Mouse (Mus musculus): ENCODE measurements around the gene C1qtnf5. TPM values are rescaled to one million over a fixed set of nuclear protein-coding genes. Genes with fewer than 3 reads are reported as not detected.

The C1qtnf5 gene
- polyA plus RNA-seq, 1 experiment from 2014 or later, result 2.9 TPM

DNA sequence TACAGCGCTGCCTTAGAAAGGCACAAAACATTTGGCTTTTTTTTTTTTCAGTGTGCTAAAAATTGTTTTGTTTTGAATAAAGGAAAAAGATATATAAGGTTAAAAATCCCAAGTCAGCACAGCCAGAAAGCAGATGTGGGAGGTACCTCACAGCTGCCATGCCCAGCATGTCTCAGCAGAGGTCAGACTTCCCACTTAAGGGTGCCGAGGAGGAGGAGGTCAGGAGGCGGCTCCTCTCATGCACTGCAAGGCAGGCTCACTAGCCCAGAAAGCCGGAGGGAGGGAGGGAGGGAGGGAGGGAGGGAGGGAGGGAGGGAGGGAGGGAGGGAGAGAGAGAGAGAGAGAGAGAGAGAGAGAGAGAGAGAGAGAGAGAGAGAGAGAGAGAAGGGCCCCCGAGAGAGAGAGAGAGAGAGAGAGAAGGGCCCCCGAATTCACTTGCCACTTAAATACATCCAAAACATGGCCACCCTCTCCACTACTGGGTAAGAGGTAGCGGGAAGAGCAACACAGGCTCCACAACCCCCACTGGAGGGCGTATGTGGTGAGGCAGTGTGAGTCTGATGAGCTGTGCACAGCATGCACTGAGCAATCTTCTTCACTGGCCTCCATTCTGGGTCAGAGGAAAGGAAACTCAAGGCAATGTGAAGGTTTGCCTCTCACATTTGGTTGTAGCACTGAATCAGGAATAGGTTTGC lies 37.1 kb downstream of the C1qtnf5 start:
- WGBS, result 30% methylated on average over 6 of the region's 8 CpGs
- Histone ChIP-seq H3K9me3 (no peaks in the 10 kb centered on the region), H3K36me3 (replicated peaks) (peaks cover 19% of the 10 kb centered on the region), H3K27ac (no peak overlapping the region), H3K4me3 (no peak overlapping the region), H3K4me1 (no peaks in the 10 kb centered on the region), H3K9ac (no peak overlapping the region), H3K27me3 (replicated peaks) (no peaks in the 10 kb centered on the region), H3K4me2 (no peak overlapping the region)
- no peak for ATAC-seq (replicated peaks)

- H3K9ac ChIP-seq, result no peak overlapping the region
- no peaks in the 10 kb centered on the region for H3K4me1 ChIP-seq
- no peaks in the 10 kb centered on the region for H3K9me3 ChIP-seq
- H3K4me3 ChIP-seq, result no peak overlapping the region
- no peak overlapping the region for H3K4me2 ChIP-seq
- no peak overlapping the region for H3K27ac ChIP-seq
- H3K27me3 ChIP-seq (replicated peaks), result no peaks in the 10 kb centered on the region
- ATAC-seq (replicated peaks), result no peak
- H3K36me3 ChIP-seq (replicated peaks), result peaks cover 19% of the 10 kb centered on the region
Observed at GRCm38 (mm10) chr9:44144718-44145060, 37.6 kb downstream of the C1qtnf5 start.

- no peak overlapping the region for H3K27ac ChIP-seq
- H3K9me3 ChIP-seq, result no peaks in the 10 kb centered on the region
- no peaks in the 10 kb centered on the region for H3K4me1 ChIP-seq
- H3K9ac ChIP-seq, result no peak overlapping the region
- no peak overlapping the region for H3K4me2 ChIP-seq
- peaks cover 27% of the 10 kb centered on the region for H3K36me3 ChIP-seq (replicated peaks)
- no peak for ATAC-seq (replicated peaks)
- 53% methylated on average over 3 of the region's 3 CpGs for WGBS
- H3K4me3 ChIP-seq, result no peak overlapping the region
- no peaks in the 10 kb centered on the region for H3K27me3 ChIP-seq (replicated peaks)
Observed at GRCm38 (mm10) chr9:44147290-44147689, 40.2 kb downstream of the C1qtnf5 start.

Other genes with a start within 250 kb of the C1qtnf5 start
- gene Thy1, start 63.9 kb upstream of the C1qtnf5 start, polyA plus RNA-seq (2015; fragmentation: Nextera tagmentation; extraction: Ambion mirVana), result 1.0 and 1.6 TPM in 2 replicates
- 5.9 and 9.6 TPM in 2 replicates for gene Usp2, start 40.2 kb upstream of the C1qtnf5 start, polyA plus RNA-seq (2015; fragmentation: Nextera tagmentation; extraction: Ambion mirVana)
- 0.08 and 0.13 TPM in 2 replicates for gene Mfrp, start 5.5 kb upstream of the C1qtnf5 start, polyA plus RNA-seq (2015; fragmentation: Nextera tagmentation; extraction: Ambion mirVana)
- 0.13 and 0.25 TPM in 2 replicates for gene Gm49380, start 6.3 kb downstream of the C1qtnf5 start, polyA plus RNA-seq (2015; fragmentation: Nextera tagmentation; extraction: Ambion mirVana)
- gene Rnf26, start 6.3 kb downstream of the C1qtnf5 start, polyA plus RNA-seq (2015; fragmentation: Nextera tagmentation; extraction: Ambion mirVana), result 29.2 and 32.4 TPM in 2 replicates
- gene Mcam, start 27.2 kb downstream of the C1qtnf5 start, polyA plus RNA-seq (2015; fragmentation: Nextera tagmentation; extraction: Ambion mirVana), result 11.7 and 11.9 TPM in 2 replicates
- gene Cbl, start 126.8 kb downstream of the C1qtnf5 start, polyA plus RNA-seq (2015; fragmentation: Nextera tagmentation; extraction: Ambion mirVana), result 24.4 and 26.2 TPM in 2 replicates
- gene Ccdc153, start 133.4 kb downstream of the C1qtnf5 start, polyA plus RNA-seq (2015; fragmentation: Nextera tagmentation; extraction: Ambion mirVana), result 0.61 TPM in 1 of 2 replicates, not detected in the other
- 0.44 and 0.96 TPM in 2 replicates for gene Pdzd3, start 144.2 kb downstream of the C1qtnf5 start, polyA plus RNA-seq (2015; fragmentation: Nextera tagmentation; extraction: Ambion mirVana)
- 4.8 and 5.1 TPM in 2 replicates for gene Nlrx1, start 161.4 kb downstream of the C1qtnf5 start, polyA plus RNA-seq (2015; fragmentation: Nextera tagmentation; extraction: Ambion mirVana)
- 30.4 and 31.1 TPM in 2 replicates for gene Abcg4, start 181.4 kb downstream of the C1qtnf5 start, polyA plus RNA-seq (2015; fragmentation: Nextera tagmentation; extraction: Ambion mirVana)
- gene Hinfp, start 198.4 kb downstream of the C1qtnf5 start, polyA plus RNA-seq (2015; fragmentation: Nextera tagmentation; extraction: Ambion mirVana), result 28.4 and 30.5 TPM in 2 replicates
- 27.3 and 30.6 TPM in 2 replicates for gene C2cd2l, start 213.0 kb downstream of the C1qtnf5 start, polyA plus RNA-seq (2015; fragmentation: Nextera tagmentation; extraction: Ambion mirVana)
- 36.5 and 36.9 TPM in 2 replicates for gene Dpagt1, start 218.8 kb downstream of the C1qtnf5 start, polyA plus RNA-seq (2015; fragmentation: Nextera tagmentation; extraction: Ambion mirVana)
- 121 and 132 TPM in 2 replicates for gene H2afx, start 227.4 kb downstream of the C1qtnf5 start, polyA plus RNA-seq (2015; fragmentation: Nextera tagmentation; extraction: Ambion mirVana)
- 63.1 and 65.6 TPM in 2 replicates for gene Hmbs, start 237.0 kb downstream of the C1qtnf5 start, polyA plus RNA-seq (2015; fragmentation: Nextera tagmentation; extraction: Ambion mirVana)